Mouse (Mus musculus) forebrain, postnatal 0 days (tissue): ENCODE data around the gene Rprd2. TPM values are rescaled to one million over a fixed set of nuclear protein-coding genes. Genes with fewer than 3 reads are reported as not detected.
"Not testable (repeated sequence)": the region's sequence is repeated elsewhere in the genome, so short reads cannot be mapped to it uniquely, and the experiment has no call there.

Source experiments
- ATAC-seq: fragments of 200-750 bp; cut with Nextera tagmentation; 2 replicates; pipeline ENCODE4 v1.8.0; 2017; ENCODE audit warnings: mild to moderate bottlenecking, moderate library complexity
- DNase-seq: peaks from one replicate; pipeline ENCODE4 v3.0.0-alpha.2; 2015
- H3K27ac ChIP-seq: fragments of 300-500 bp; sonication (generic); 2 replicates; pipeline ENCODE4 v1.5.1; 2014; ENCODE audit warnings: low read depth, mild to moderate bottlenecking, antibody characterized with exemption, low read length, moderate library complexity, mixed read lengths
- H3K27me3 ChIP-seq: fragments of 300-500 bp; sonication (generic); 2 replicates; pipeline ENCODE4 v1.6.1; 2014; ENCODE audit warnings: mild to moderate bottlenecking, low read length, mixed read lengths; ENCODE audit not compliant: insufficient read depth
- H3K36me3 ChIP-seq: fragments of 300-500 bp; sonication (generic); 2 replicates; pipeline ENCODE4 v1.6.1; 2014; ENCODE audit warnings: mild to moderate bottlenecking, moderate library complexity; ENCODE audit not compliant: insufficient read depth
- H3K4me1 ChIP-seq: fragments of 300-500 bp; sonication (generic); 2 replicates; pipeline ENCODE4 v1.6.1; 2014; ENCODE audit warnings: antibody characterized with exemption; ENCODE audit not compliant: insufficient read depth
- H3K4me2 ChIP-seq: fragments of 300-500 bp; sonication (generic); 2 replicates; pipeline ENCODE4 v1.6.1; 2014; ENCODE audit warnings: low read depth, mild to moderate bottlenecking, moderate library complexity
- H3K4me3 ChIP-seq: fragments of 300-500 bp; sonication (generic); 2 replicates; pipeline ENCODE4 v1.5.1; 2014; ENCODE audit warnings: low read depth, low read length, mixed read lengths
- H3K9ac ChIP-seq: fragments of 300-500 bp; sonication (generic); 2 replicates; pipeline ENCODE4 v1.6.1; 2014; ENCODE audit warnings: mild to moderate bottlenecking
- H3K9me3 ChIP-seq: fragments of 300-500 bp; sonication (generic); 2 replicates; pipeline ENCODE4 v1.6.1; 2016; ENCODE audit warnings: low read length
- CTCF ChIP-seq: sonication (generic); IDR thresholded peaks from 2 replicates; pipeline ENCODE4 v1.5.1; 2016; ENCODE audit warnings: antibody characterized with exemption, control low read depth, low read depth
- WGBS: fragments of 180-500 bp; shearing (Covaris S2); extraction: QIAGEN DNeasy Blood & Tissue Kit; methylation state at CpG from one replicate; pipeline ENCODE4 v1.1.7; 2014; 5-methylcytosine and 5-hydroxymethylcytosine counted together
- polyA plus RNA-seq: library from polyadenylated mRNA; unstranded; fragments of >200 nt; fragmentation: Nextera tagmentation; extraction: Ambion mirVana; gene quantifications from 2 replicates; pipeline ENCODE4 v1.2.1, GENCODE M21; 2015
- total RNA-seq: library from RNA; depleted of rRNA; stranded (reverse); fragments of >200 nt; gene quantifications from 2 replicates; pipeline ENCODE4 v1.2.3, GENCODE M21; 2014

Gene Rprd2
- total and polyA plus RNA-seq, 2 experiments from 2014 or later: 21.0 to 43.7 TPM

- Histone ChIP-seq H3K9me3 (no peaks in the 10 kb centered on the region), H3K9ac (no peak overlapping the region), H3K4me1 (no peaks in the 10 kb centered on the region), H3K4me3 (no peak overlapping the region), H3K4me2 (no peak overlapping the region), H3K27ac (no peak overlapping the region), H3K27me3 (no peaks in the 10 kb centered on the region), H3K36me3 (peaks cover 14% of the 10 kb centered on the region; the same call in 1 of the 2 replicates)
- ATAC-seq (no peak), DNase-seq (no peak)
- TF ChIP-seq CTCF: peak; percentile 36; the same call in 1 of the 2 replicates
- 79% methylated on average over 10 of the region's 10 CpGs for WGBS
Observed at GRCm38 (mm10) chr3:95861216-95861615, 42.6 kb upstream of the Rprd2 start.

DNA sequence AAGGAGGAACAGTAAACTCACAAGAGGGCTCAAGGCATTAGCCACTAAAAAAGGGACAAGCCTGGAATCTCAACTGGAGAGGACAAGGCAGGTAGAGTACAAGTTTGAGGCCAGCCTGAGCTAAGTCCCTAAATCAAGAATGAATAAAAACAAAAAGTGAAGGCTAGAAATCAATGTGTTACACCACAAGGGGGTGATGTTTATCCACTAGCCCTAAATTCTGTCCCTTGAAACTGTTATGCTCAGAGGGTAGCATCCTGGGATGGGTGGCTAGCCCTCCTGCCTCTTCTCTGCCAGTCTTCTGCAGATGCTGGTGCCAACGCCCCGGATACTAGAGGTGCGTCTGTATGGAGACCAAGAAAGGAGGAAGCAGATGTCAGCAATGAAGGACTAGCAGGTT is 41.7 kb upstream of the Rprd2 start:
- no peak overlapping the region for H3K9ac ChIP-seq
- peak; percentile 22; the same call in 1 of the 2 replicates for TF ChIP-seq CTCF
- DNase-seq (no peak), ATAC-seq (no peak)
- no peak overlapping the region for H3K4me3 ChIP-seq
- H3K4me2 ChIP-seq: no peak overlapping the region
- H3K27ac ChIP-seq: no peak overlapping the region
- H3K36me3 ChIP-seq: peaks cover 14% of the 10 kb centered on the region; the same call in 1 of the 2 replicates
- H3K27me3 ChIP-seq: no peaks in the 10 kb centered on the region
- H3K9me3 ChIP-seq: no peaks in the 10 kb centered on the region
- H3K4me1 ChIP-seq: no peaks in the 10 kb centered on the region
- WGBS: 86% methylated on average over 3 of the region's 3 CpGs

- H3K4me1 ChIP-seq, H3K27ac ChIP-seq, ATAC-seq, DNase-seq, H3K4me3 ChIP-seq, H3K9me3 ChIP-seq, H3K27me3 ChIP-seq, H3K4me2 ChIP-seq, H3K36me3 ChIP-seq, H3K9ac ChIP-seq: not testable (repeated sequence)
- 83% methylated on average over 3 of the region's 3 CpGs for WGBS
Observed at GRCm38 (mm10) chr3:95858278-95858677, 39.6 kb upstream of the Rprd2 start.

GRCm38 (mm10) chr3:95857050-95857449 is 38.4 kb upstream of the Rprd2 start:
- not testable (repeated sequence) for H3K27me3 ChIP-seq, ATAC-seq, DNase-seq, H3K9ac ChIP-seq, H3K4me1 ChIP-seq, H3K36me3 ChIP-seq, H3K27ac ChIP-seq, H3K4me2 ChIP-seq, H3K4me3 ChIP-seq, H3K9me3 ChIP-seq
- 92% methylated on average over 1 of the region's 1 CpGs for WGBS

GRCm38 (mm10) chr3:95856115-95856514 is 37.5 kb upstream of the Rprd2 start:
- no peak overlapping the region; the same call in 1 of the 2 replicates for H3K27ac ChIP-seq
- peak overlapping the region; percentile 88 for H3K4me3 ChIP-seq
- WGBS: 21% methylated on average over 7 of the region's 7 CpGs
- peak overlapping the region; percentile 78 for H3K4me2 ChIP-seq
- TF ChIP-seq CTCF: no peak
- ATAC-seq (peak; percentile 19; the same call in 1 of the 2 replicates), DNase-seq (no peak)
- H3K36me3 ChIP-seq: peaks cover 14% of the 10 kb centered on the region
- no peaks in the 10 kb centered on the region for H3K9me3 ChIP-seq
- H3K27me3 ChIP-seq: no peaks in the 10 kb centered on the region
- H3K4me1 ChIP-seq: no peaks in the 10 kb centered on the region
- peak overlapping the region; percentile 66 for H3K9ac ChIP-seq

DNA sequence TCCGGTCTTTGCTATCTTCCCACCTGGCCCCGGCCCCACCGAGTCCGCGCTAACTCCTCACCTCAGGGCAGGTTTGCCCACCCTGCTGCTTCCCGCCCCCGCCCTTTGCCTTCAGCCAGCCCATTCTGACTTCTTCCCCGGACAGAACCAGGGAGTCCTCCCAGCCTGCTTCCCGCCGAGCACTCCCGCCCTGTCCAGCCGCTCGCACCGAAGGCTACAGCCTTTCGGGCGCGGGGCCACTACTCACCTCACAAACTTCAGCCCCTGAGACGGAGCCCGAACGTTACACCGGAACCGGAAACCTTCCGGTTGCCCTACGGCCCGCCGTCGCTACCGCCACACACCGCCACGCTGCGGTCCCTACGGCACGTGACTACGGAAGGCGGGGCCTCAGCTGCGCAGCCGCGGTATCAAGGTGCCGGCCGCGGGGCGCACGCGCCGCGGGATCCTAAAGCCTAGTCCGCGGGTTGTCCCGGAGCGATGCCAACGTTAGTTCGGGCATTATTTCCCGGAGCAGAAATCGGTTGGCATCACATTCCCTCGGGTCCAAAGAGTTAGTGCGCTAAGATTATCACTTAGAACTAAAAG is 36.9 kb upstream of the Rprd2 start, which contains the start of gene Prpf3:
Gene Prpf3 (minus strand): TSS at position 384 of the 588 bp plus-strand sequence.
- Histone ChIP-seq H3K4me1 (no peaks in the 10 kb centered on the region), H3K4me2 (peak within 1 kb of the TSS; percentile 78), H3K36me3 (peaks cover 19% of the 10 kb centered on the region), H3K27ac (no peak within 1 kb of the TSS; the same call in 1 of the 2 replicates), H3K9me3 (no peaks in the 10 kb centered on the region), H3K9ac (peak within 1 kb of the TSS; percentile 66), H3K27me3 (no peaks in the 10 kb centered on the region), H3K4me3 (peak within 1 kb of the TSS; percentile 88)
- 0 out of 2 replicates have a peak, but pooled peaks have one; percentile 25 for TF ChIP-seq CTCF
- ATAC-seq (peak; percentile 100), DNase-seq (peak; percentile 95)
- 2% methylated on average over 54 of the region's 56 CpGs for WGBS

- Histone ChIP-seq H3K4me2 (no peak overlapping the region), H3K4me3 (no peak overlapping the region), H3K9me3 (no peaks in the 10 kb centered on the region), H3K27ac (no peak overlapping the region), H3K36me3 (peaks cover 58% of the 10 kb centered on the region), H3K9ac (no peak overlapping the region), H3K4me1 (no peaks in the 10 kb centered on the region), H3K27me3 (no peaks in the 10 kb centered on the region)
- no peak for TF ChIP-seq CTCF
- no peak for DNase-seq
- no peak for ATAC-seq
- WGBS: 97% methylated on average over 8 of the region's 8 CpGs
Observed at GRCm38 (mm10) chr3:95851317-95851716, 32.7 kb upstream of the Rprd2 start.
